Mouse (Mus musculus) hindbrain, embryonic 15.5 days (tissue): ENCODE measurements at regions not wholly inside any gene's neighbourhood (a gene's known extent, or its start where the extent isn't known, plus 50 kb on each side); places are given as distances from the start of the nearest gene placed in this dataset.

ENCODE experiments used
- ATAC-seq: fragments of 200-750 bp; cut with Nextera tagmentation; 2 replicates; pipeline ENCODE4 v1.8.0; 2017; ENCODE audit warnings: low read depth, moderate number of reproducible peaks, moderate TSS enrichment; ENCODE audit not compliant: low FRiP score
- H3K27ac ChIP-seq: fragments of 300-500 bp; sonication (generic); replicated peaks from 2 replicates; pipeline ENCODE4 v1.5.1; 2015; ENCODE audit warnings: mild to moderate bottlenecking, inconsistent platforms
- H3K27me3 ChIP-seq: fragments of 300-500 bp; sonication (generic); 2 replicates; pipeline ENCODE4 v1.6.1; 2015; ENCODE audit warnings: control low read depth, inconsistent platforms
- H3K36me3 ChIP-seq: fragments of 300-500 bp; sonication (generic); 2 replicates; pipeline ENCODE4 v1.6.1; 2015; ENCODE audit warnings: control low read depth, inconsistent platforms
- H3K4me1 ChIP-seq: fragments of 300-500 bp; sonication (generic); replicated peaks from 2 replicates; pipeline ENCODE4 v1.6.1; 2015; ENCODE audit warnings: control low read depth, inconsistent platforms
- H3K4me2 ChIP-seq: fragments of 300-500 bp; sonication (generic); 2 replicates; pipeline ENCODE4 v1.6.1; 2015; ENCODE audit warnings: moderate library complexity, mild to moderate bottlenecking, inconsistent platforms
- H3K4me3 ChIP-seq: fragments of 300-500 bp; sonication (generic); 2 replicates; pipeline ENCODE4 v1.5.1; 2015; ENCODE audit warnings: mild to moderate bottlenecking, inconsistent platforms
- H3K9ac ChIP-seq: fragments of 300-500 bp; sonication (generic); 2 replicates; pipeline ENCODE4 v1.6.1; 2015; ENCODE audit warnings: inconsistent platforms
- H3K9me3 ChIP-seq: fragments of 300-500 bp; sonication (generic); 2 replicates; pipeline ENCODE4 v1.6.1; 2016; ENCODE audit warnings: control low read depth, inconsistent platforms
- WGBS: fragments of 180-500 bp; shearing (Covaris S2); methylation state at CpG from one replicate; pipeline ENCODE4 v1.1.7; 2015; 5-methylcytosine and 5-hydroxymethylcytosine counted together

DNA sequence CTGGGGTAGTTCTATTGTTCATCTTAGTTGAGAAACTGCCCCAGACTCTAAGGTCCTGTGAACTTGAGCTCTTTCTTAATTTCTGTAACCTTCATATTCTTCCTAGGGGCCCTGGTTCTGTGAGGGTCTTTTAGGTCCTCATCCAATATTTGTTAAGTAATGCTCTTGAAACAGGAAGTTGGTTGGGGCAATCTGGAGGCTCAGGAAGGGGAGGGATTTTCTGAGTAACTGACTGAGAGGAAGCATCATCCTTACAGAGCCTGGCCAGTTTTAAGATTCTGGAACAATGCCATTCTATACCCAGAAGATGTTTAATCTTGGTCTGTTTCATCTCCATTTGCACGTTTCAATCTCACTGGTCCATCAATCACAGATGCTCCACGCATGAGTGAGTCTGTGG is 435.6 kb upstream of the Gm26657 start:
- no peaks in the 10 kb centered on the region for H3K4me1 ChIP-seq
- H3K4me3 ChIP-seq: no peak overlapping the region
- no peak overlapping the region for H3K27ac ChIP-seq
- 39% methylated on average over 2 of the region's 2 CpGs for WGBS
- no peak for ATAC-seq
- no peaks in the 10 kb centered on the region for H3K9me3 ChIP-seq
- no peak overlapping the region for H3K4me2 ChIP-seq
- no peaks in the 10 kb centered on the region for H3K27me3 ChIP-seq
- H3K9ac ChIP-seq: no peak overlapping the region
- H3K36me3 ChIP-seq: no peaks in the 10 kb centered on the region

DNA sequence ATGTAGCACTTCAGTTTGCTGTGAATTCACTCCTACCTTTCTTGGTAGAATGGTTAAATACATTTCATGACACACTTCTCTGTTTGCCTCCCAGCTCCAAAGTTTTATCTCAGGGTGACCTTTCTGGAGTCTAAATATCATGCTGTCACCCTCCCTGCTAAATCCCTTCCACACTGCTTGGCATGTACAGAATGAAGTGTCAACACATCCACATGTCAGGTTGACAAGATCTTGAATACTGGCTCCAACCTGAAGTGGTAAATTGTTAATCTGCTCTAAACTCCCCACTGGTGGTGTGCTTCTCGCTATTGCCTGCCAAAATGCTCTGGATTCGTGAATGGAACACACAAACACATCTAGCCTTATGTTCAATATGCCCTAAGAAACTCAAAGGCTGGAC is 451.9 kb upstream of the Gm26657 start:
- no peak for ATAC-seq
- WGBS: 83% methylated on average over 2 of the region's 2 CpGs

DNA sequence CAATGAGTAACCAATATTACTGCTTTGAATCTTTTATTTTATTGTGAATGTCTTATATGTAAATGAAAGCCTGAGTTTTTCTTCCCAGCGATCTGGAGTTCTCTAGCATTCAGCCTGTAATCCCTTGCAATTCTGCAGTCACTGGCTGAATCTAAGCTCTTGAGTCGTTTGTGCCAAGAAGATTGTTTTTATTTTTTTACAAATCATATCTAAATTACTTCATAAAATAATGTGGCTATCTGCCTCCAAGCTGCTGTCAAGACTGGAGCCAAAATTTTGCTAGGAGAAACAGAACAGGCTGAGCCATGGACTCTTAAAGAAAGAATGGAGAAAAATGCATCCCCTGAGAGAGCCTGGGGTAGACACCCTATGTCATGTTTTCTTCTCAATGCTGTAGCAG is 455.4 kb upstream of the Gm26657 start:
- no peak overlapping the region for H3K4me2 ChIP-seq
- H3K27ac ChIP-seq: no peak overlapping the region
- no peak for ATAC-seq
- 81% methylated on average over 2 of the region's 2 CpGs for WGBS
- H3K9me3 ChIP-seq: no peaks in the 10 kb centered on the region
- H3K27me3 ChIP-seq: no peaks in the 10 kb centered on the region
- no peaks in the 10 kb centered on the region for H3K4me1 ChIP-seq
- H3K36me3 ChIP-seq: no peaks in the 10 kb centered on the region
- no peak overlapping the region for H3K9ac ChIP-seq
- H3K4me3 ChIP-seq: no peak overlapping the region

More for the DNA sequence above, 451.9 kb upstream of the Gm26657 start:
- Histone ChIP-seq H3K27ac (no peak overlapping the region), H3K4me1 (no peaks in the 10 kb centered on the region), H3K9me3 (no peaks in the 10 kb centered on the region), H3K9ac (no peak overlapping the region), H3K27me3 (no peaks in the 10 kb centered on the region), H3K36me3 (no peaks in the 10 kb centered on the region), H3K4me2 (no peak overlapping the region), H3K4me3 (no peak overlapping the region)

DNA sequence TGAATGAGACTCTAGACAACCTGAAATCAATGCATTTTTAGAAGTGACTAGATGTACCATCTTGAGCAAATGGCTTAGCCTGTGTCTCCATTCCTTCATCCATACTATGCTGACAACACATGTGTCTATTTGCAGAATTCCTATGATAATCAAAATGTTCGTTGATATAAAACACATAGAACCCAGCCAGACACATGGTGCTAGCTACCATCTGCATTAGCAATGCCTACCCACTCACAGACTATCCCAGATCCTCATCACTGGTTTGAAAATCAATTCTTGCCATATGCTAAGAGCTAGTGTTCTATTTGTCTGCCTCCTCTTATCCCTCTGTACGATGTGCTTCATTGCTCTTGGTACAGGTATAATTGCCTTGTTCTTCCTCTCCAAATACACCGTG is 464.0 kb upstream of the Gm26657 start:
- 76% methylated on average over 3 of the region's 3 CpGs for WGBS
- H3K27ac ChIP-seq: no peak overlapping the region
- H3K27me3 ChIP-seq: no peaks in the 10 kb centered on the region
- no peak overlapping the region for H3K4me2 ChIP-seq
- no peaks in the 10 kb centered on the region for H3K4me1 ChIP-seq
- H3K9me3 ChIP-seq: no peaks in the 10 kb centered on the region
- H3K9ac ChIP-seq: no peak overlapping the region
- no peak overlapping the region for H3K4me3 ChIP-seq
- ATAC-seq: no peak
- H3K36me3 ChIP-seq: no peaks in the 10 kb centered on the region

DNA sequence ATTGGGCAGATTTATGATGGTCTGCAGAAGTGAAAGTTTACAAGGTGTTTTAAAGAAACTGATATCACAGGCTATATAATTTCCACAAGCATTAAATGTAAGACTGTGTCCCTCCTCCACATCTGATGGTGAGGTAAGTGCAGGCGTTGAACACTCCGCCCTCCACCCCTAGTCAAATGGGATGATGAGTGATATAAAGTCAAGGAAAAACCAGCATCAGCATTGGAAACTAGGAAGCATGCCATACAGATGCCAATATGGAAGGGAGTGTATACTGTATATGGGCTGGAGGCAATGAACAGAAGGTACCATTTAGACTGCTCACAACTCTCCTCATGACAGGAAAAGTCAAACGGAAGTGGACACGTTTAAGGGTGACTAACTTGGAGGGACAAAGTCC is 468.5 kb upstream of the Gm26657 start:
- Histone ChIP-seq H3K27ac (no peak overlapping the region), H3K27me3 (no peaks in the 10 kb centered on the region), H3K9me3 (no peaks in the 10 kb centered on the region), H3K9ac (no peak overlapping the region), H3K4me2 (no peak overlapping the region), H3K4me1 (no peaks in the 10 kb centered on the region), H3K4me3 (no peak overlapping the region), H3K36me3 (no peaks in the 10 kb centered on the region)
- ATAC-seq: no peak
- WGBS: 96% methylated on average over 4 of the region's 4 CpGs

DNA sequence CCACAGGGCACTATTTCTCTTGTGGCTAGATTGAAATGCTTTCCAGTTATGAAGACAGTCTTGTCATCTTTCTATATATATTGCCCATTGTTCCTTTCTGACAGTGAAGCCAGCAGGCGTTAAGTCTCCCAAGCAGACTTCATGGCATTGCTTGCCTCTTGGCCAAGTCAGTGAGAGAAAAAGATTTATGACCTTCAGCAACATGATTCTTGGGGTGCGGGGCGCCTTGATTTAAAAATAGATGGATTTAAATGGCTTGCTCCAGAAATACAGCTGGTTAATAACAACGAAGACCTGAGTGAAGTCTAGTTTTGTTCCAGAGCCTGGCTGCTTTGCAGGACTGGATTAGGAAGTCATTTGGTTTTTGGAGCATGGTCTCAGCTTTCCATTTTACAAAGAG is 475.2 kb upstream of the Gm26657 start:
- no peaks in the 10 kb centered on the region for H3K9me3 ChIP-seq
- H3K27me3 ChIP-seq: no peaks in the 10 kb centered on the region
- H3K4me2 ChIP-seq: no peak overlapping the region
- no peak for ATAC-seq
- H3K9ac ChIP-seq: no peak overlapping the region
- H3K36me3 ChIP-seq: no peaks in the 10 kb centered on the region
- H3K4me1 ChIP-seq: no peaks in the 10 kb centered on the region
- WGBS: 86% methylated on average over 4 of the region's 4 CpGs
- H3K4me3 ChIP-seq: no peak overlapping the region
- H3K27ac ChIP-seq: no peak overlapping the region

DNA sequence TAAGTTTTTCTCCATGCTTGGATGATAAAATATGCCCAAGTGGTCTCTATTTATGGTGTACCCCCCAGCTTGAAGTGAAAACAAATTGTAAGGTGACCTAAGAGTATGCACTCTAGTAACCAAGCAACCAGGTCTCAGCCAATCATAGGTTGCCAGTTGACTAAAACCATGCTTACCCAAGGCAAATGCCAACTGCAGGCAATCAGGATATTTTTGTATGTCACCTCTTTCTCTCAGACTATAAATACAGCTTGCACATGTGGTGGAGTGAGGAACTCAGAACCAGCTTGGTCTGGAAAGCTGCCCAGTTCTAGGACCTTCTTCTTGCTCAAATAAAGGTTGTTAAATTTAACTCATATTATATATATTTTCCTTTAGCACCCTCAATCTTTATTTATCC is 476.0 kb upstream of the Gm26657 start:
- Histone ChIP-seq H3K4me2 (no peak overlapping the region), H3K4me3 (no peak overlapping the region), H3K9me3 (no peaks in the 10 kb centered on the region), H3K27ac (no peak overlapping the region), H3K27me3 (no peaks in the 10 kb centered on the region), H3K4me1 (no peaks in the 10 kb centered on the region), H3K9ac (no peak overlapping the region), H3K36me3 (no peaks in the 10 kb centered on the region)
- ATAC-seq: no peak

DNA sequence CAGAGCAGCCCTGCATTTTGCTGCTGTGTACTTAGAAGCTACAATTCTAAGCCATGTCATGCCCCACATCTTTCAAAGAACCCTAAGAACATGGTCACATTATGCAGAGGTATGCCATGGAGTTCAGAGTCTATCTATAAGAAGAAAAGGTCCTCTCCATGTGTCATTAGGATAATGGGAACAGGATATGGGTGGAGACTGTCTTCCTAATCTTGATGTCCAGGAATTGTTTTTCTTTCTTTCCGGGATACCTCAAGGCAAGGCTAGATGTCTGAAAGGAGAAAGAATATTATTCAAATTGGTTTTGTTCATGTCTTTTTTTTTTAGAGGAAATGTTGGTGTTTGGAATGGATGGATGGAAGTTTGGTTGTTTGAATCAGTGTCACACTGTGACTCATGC is 477.3 kb upstream of the Gm26657 start:
- 92% methylated on average over 1 of the region's 1 CpGs for WGBS
- Histone ChIP-seq H3K27ac (no peak overlapping the region), H3K36me3 (no peaks in the 10 kb centered on the region), H3K4me3 (no peak overlapping the region), H3K27me3 (no peaks in the 10 kb centered on the region), H3K9ac (no peak overlapping the region), H3K4me1 (no peaks in the 10 kb centered on the region), H3K4me2 (no peak overlapping the region), H3K9me3 (no peaks in the 10 kb centered on the region)
- no peak for ATAC-seq

DNA sequence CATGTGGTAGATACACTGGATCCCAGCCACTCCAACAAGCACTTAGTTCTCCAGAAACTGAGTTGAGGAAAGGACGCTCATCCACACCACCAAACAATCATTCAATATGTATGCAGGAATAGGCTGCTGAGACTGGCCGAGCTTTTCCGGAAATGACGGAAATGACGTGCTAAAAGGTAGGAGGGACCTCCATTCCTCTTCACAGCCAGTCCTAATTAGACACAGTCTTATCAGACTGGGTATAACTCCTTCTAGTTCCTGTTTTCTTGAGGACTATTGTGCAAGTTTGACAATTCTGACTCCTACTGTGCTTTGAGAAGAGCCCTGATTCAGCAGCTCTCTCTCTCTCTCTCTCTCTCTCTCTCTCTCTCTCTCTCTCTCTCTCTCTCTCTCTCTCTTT is 477.9 kb upstream of the Gm26657 start:
- Histone ChIP-seq H3K27ac (no peak overlapping the region), H3K4me3 (no peak overlapping the region), H3K4me1 (no peaks in the 10 kb centered on the region), H3K9me3 (no peaks in the 10 kb centered on the region), H3K36me3 (no peaks in the 10 kb centered on the region), H3K9ac (no peak overlapping the region), H3K27me3 (no peaks in the 10 kb centered on the region), H3K4me2 (no peak overlapping the region)
- 92% methylated on average over 5 of the region's 5 CpGs for WGBS
- no peak for ATAC-seq

DNA sequence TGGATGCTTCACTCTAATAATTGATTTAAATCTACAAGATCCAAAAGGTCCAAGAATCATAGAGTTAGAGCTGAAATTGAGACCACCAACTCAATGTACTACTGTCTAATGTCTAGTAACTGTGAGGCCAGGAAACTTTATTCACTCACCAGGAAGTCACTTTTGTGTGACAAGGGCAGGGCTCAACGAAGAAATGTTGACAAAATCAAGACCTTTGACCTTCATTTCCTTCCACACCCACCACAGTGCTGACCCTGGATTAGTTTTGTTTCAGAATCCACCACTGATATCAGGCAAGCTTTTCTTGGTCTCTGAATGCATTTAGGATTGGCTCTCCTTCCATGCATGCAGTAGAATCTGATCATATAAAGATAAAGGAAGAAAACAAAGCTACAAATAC is 487.5 kb upstream of the Gm26657 start:
- 50% methylated on average over 1 of the region's 1 CpGs for WGBS

DNA sequence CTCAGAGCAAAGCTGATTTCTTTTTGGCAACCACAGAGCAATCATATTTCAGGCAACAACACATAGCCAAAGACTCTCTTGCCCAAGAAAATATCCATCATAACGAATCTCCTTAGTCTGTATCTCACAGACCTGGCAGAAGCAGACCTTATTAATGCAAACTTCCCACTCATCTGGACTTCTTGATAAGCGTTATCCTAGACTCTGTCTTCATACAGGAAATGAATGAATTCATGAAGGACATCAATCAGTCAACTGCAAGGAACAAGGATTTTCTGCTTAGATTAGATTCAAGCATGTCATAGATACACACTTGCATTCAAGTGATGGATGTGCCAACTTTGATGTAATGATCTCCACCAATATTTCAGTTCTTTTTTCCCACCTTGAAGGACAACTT is 488.1 kb upstream of the Gm26657 start:
- Histone ChIP-seq H3K9ac (no peak overlapping the region), H3K4me3 (no peak overlapping the region), H3K27me3 (no peaks in the 10 kb centered on the region), H3K27ac (no peak overlapping the region), H3K36me3 (no peaks in the 10 kb centered on the region), H3K9me3 (no peaks in the 10 kb centered on the region), H3K4me1 (no peaks in the 10 kb centered on the region), H3K4me2 (no peak overlapping the region)
- ATAC-seq: no peak
- 80% methylated on average over 2 of the region's 2 CpGs for WGBS

More for the DNA sequence above, 487.5 kb upstream of the Gm26657 start:
- Histone ChIP-seq H3K9ac (no peak overlapping the region), H3K4me3 (no peak overlapping the region), H3K4me2 (no peak overlapping the region), H3K4me1 (no peaks in the 10 kb centered on the region), H3K27me3 (no peaks in the 10 kb centered on the region), H3K9me3 (no peaks in the 10 kb centered on the region), H3K36me3 (no peaks in the 10 kb centered on the region), H3K27ac (no peak overlapping the region)
- no peak for ATAC-seq

DNA sequence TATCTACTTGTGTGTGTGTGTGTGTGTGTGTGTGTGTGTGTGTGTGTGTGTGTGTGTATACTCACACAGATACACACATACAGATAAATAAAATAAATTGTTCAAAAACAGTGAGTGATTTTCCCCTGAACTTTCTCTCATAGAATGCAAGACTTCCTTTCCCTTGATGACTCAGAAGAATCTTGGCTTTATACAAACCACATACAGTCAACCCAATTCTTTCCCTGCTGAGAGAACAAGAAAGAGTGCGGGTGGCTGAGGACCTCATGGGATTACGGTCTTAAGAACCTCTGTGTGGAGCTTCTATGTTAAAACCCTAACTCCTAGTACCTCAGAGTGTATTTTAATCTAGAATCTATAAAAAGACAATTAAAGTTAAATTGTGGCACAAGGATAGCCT is 489.3 kb upstream of the Gm26657 start:
- H3K4me1 ChIP-seq: no peaks in the 10 kb centered on the region
- H3K9me3 ChIP-seq: no peaks in the 10 kb centered on the region
- ATAC-seq: no peak
- WGBS: 94% methylated on average over 2 of the region's 2 CpGs
- H3K27me3 ChIP-seq: no peaks in the 10 kb centered on the region
- H3K4me3 ChIP-seq: no peak overlapping the region
- no peak overlapping the region for H3K9ac ChIP-seq
- no peak overlapping the region for H3K27ac ChIP-seq
- no peak overlapping the region for H3K4me2 ChIP-seq
- H3K36me3 ChIP-seq: no peaks in the 10 kb centered on the region

DNA sequence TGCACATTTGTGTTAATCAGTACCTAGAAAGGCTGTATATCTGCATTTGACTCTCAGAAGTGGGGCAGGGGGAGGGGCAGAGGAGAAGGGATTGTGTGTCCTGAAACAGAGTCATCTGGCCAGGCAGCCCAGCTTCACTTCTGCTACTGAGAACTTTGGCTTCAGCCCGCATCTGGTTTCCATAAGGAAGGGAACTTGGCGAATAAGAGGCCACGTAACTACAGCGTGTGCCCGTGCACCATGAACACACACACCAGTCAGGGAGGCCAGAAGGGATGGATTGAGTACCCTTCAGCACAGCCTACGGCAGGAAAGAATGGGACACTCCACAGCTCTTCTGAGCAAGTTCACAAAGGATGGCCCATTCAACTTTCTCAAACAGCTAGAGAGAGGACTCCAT is 496.0 kb upstream of the Gm26657 start:
- ATAC-seq: no peak
- no peaks in the 10 kb centered on the region for H3K27me3 ChIP-seq
- no peak overlapping the region for H3K4me3 ChIP-seq
- 89% methylated on average over 6 of the region's 6 CpGs for WGBS
- H3K4me2 ChIP-seq: no peak overlapping the region
- H3K9ac ChIP-seq: no peak overlapping the region
- no peaks in the 10 kb centered on the region for H3K36me3 ChIP-seq
- no peaks in the 10 kb centered on the region for H3K9me3 ChIP-seq
- H3K27ac ChIP-seq: no peak overlapping the region
- H3K4me1 ChIP-seq: no peaks in the 10 kb centered on the region
